Mouse (Mus musculus) hindbrain, embryonic 11.5 days (tissue): ENCODE results near the gene Nutm1. TPM values are rescaled to one million over a fixed set of nuclear protein-coding genes. Genes with fewer than 3 reads are reported as not detected.
"Not testable (repeated sequence)": the region's sequence is repeated elsewhere in the genome, so short reads cannot be mapped to it uniquely, and the experiment has no call there.

Experiments used
- ATAC-seq: fragments of 200-750 bp; cut with Nextera tagmentation; 2 replicates; pipeline ENCODE4 v1.8.0; 2017; ENCODE audit warnings: mild to moderate bottlenecking, moderate TSS enrichment, moderate library complexity; ENCODE audit not compliant: low FRiP score
- DNase-seq: peaks from one replicate; pipeline ENCODE4 v3.0.0-alpha.2; 2015; ENCODE audit warnings: low spot score
- H3K27ac ChIP-seq: fragments of 300-500 bp; sonication (generic); 2 replicates; pipeline ENCODE4 v1.5.1; 2014; ENCODE audit warnings: mild to moderate bottlenecking, low read depth, low read length
- H3K27me3 ChIP-seq: fragments of 300-500 bp; sonication (generic); 2 replicates; pipeline ENCODE4 v1.6.1; 2014; ENCODE audit warnings: mild to moderate bottlenecking, low read length, moderate library complexity, mixed read lengths; ENCODE audit not compliant: control insufficient read depth, insufficient read depth
- H3K36me3 ChIP-seq: fragments of 300-500 bp; sonication (generic); 2 replicates; pipeline ENCODE4 v1.6.1; 2014; ENCODE audit warnings: mild to moderate bottlenecking, low read length, moderate library complexity, mixed read lengths; ENCODE audit not compliant: control insufficient read depth, insufficient read depth
- H3K4me1 ChIP-seq: fragments of 300-500 bp; sonication (generic); replicated peaks from 2 replicates; pipeline ENCODE4 v1.6.1; 2014; ENCODE audit warnings: low read length, mixed read lengths; ENCODE audit not compliant: control insufficient read depth, insufficient read depth
- H3K4me2 ChIP-seq: fragments of 300-500 bp; sonication (generic); replicated peaks from 2 replicates; pipeline ENCODE4 v1.6.1; 2014; ENCODE audit warnings: mild to moderate bottlenecking, low read depth, low read length
- H3K4me3 ChIP-seq: fragments of 300-500 bp; sonication (generic); 2 replicates; pipeline ENCODE4 v1.5.1; 2014; ENCODE audit warnings: low read depth, low read length
- H3K9ac ChIP-seq: fragments of 300-500 bp; sonication (generic); 2 replicates; pipeline ENCODE4 v1.6.1; 2014; ENCODE audit warnings: low read depth, low read length
- H3K9me3 ChIP-seq: fragments of 300-500 bp; sonication (generic); 2 replicates; pipeline ENCODE4 v1.6.1; 2016; ENCODE audit warnings: low read length; ENCODE audit not compliant: control insufficient read depth
- WGBS: fragments of 180-500 bp; shearing (Covaris S2); extraction: QIAGEN DNeasy Blood & Tissue Kit; methylation state at CpG from one replicate; pipeline ENCODE4 v1.1.7; 2014; 5-methylcytosine and 5-hydroxymethylcytosine counted together
- polyA plus RNA-seq: library from polyadenylated mRNA; unstranded; fragments of >200 nt; fragmentation: Nextera tagmentation; extraction: Ambion mirVana; gene quantifications from 2 replicates; pipeline ENCODE4 v1.2.1, GENCODE M21; 2014

Nutm1 gene
- polyA plus RNA-seq = 0.05 and 0.07 TPM in 2 replicates

DNA sequence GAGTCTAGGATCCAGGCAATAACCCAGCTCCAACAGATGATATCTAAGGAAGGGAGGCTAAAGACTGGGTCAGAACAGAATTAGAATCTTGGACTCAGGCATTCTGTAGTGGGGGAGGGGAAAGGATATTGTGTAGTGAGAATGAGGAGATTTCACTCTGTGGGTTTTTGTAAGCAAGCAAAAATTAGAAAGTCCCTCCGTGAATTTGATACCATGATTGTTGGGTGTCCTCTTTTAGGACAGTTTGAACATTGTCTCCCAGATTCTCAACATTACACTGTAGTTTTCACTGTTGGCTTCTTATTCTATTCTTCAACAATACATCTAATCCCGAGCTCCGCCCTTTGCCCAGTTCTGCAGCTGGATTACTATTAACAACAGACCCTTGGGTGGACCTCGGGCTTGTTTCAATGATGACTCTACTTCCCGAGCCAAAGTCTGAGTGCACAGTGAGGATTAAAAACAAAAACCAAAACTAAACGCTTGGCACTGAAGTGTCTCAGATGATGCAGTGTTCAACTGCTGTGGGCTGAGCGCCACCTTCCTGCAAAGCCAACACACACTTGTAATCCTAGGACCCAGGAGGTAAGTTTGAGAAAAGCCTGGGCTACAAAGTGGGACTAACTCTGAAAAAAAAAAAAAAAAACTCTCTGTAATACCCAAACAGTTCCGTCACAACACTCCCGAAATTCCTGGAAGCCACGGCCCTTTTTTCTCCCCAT lies at the start of gene Nutm1:
Gene Nutm1, minus strand, starts transcription at position 51 of the 722 bp plus-strand sequence.
- Histone ChIP-seq H3K4me1 (no peaks in the 10 kb centered on the region), H3K4me2 (no peak within 1 kb of the TSS), H3K27me3 (no peaks in the 10 kb centered on the region), H3K36me3 (no peaks in the 10 kb centered on the region), H3K9ac (no peak within 1 kb of the TSS), H3K27ac (no peak within 1 kb of the TSS), H3K9me3 (no peaks in the 10 kb centered on the region), H3K4me3 (no peak within 1 kb of the TSS)
- ATAC-seq = no peak
- 75% methylated on average over 10 of the region's 10 CpGs for WGBS
- no peak for DNase-seq

- Histone ChIP-seq H3K4me1 (no peaks in the 10 kb centered on the region), H3K36me3 (no peaks in the 10 kb centered on the region), H3K27me3 (no peaks in the 10 kb centered on the region), H3K9ac (no peak overlapping the region), H3K9me3 (no peaks in the 10 kb centered on the region), H3K4me3 (no peak overlapping the region), H3K27ac (no peak overlapping the region), H3K4me2 (no peak overlapping the region)
- 97% methylated on average over 3 of the region's 3 CpGs for WGBS
- no peak for ATAC-seq
- no peak for DNase-seq
These were observed 49.6 kb upstream of the Nutm1 start for GRCm38 (mm10) chr2:112308671-112309070.

- Histone ChIP-seq H3K4me1 (no peaks in the 10 kb centered on the region), H3K27ac (no peak overlapping the region), H3K9ac (no peak overlapping the region), H3K4me3 (no peak overlapping the region), H3K4me2 (no peak overlapping the region), H3K36me3 (no peaks in the 10 kb centered on the region), H3K27me3 (no peaks in the 10 kb centered on the region), H3K9me3 (no peaks in the 10 kb centered on the region)
- 89% methylated on average over 4 of the region's 4 CpGs for WGBS
- ATAC-seq (no peak), DNase-seq (no peak)
These were observed 39.1 kb upstream of the Nutm1 start for GRCm38 (mm10) chr2:112298221-112298620.

DNA sequence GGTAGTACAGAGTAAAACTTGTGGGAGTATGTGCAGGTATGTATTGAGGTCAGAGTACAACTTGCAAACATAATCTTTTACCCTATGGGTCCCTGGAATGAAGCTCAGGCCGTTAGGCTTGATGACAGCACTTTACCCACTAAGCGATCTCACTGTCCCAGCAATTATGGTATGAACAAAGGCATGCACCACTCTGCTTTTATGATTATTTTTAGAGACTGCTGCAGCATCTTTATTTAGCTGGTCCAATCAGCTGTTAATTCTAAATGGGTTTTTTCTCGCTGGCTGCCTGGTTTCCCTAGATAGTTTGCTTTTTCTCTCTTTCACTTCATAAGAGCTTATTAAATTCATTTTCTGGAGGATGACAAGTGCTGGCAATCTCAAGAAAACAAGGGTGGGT lies 37.1 kb upstream of the Nutm1 start:
- Histone ChIP-seq H3K9ac (no peak overlapping the region), H3K4me3 (no peak overlapping the region), H3K9me3 (no peaks in the 10 kb centered on the region), H3K36me3 (no peaks in the 10 kb centered on the region), H3K27ac (no peak overlapping the region), H3K4me1 (no peaks in the 10 kb centered on the region), H3K4me2 (no peak overlapping the region), H3K27me3 (no peaks in the 10 kb centered on the region)
- ATAC-seq (no peak), DNase-seq (no peak)
- 92% methylated on average over 3 of the region's 3 CpGs for WGBS

- no peaks in the 10 kb centered on the region for H3K4me1 ChIP-seq
- no peaks in the 10 kb centered on the region for H3K27me3 ChIP-seq
- no peak overlapping the region for H3K4me2 ChIP-seq
- no peaks in the 10 kb centered on the region for H3K9me3 ChIP-seq
- ATAC-seq = no peak
- no peak for DNase-seq
- WGBS = 91% methylated on average over 2 of the region's 2 CpGs
- H3K4me3 ChIP-seq = no peak overlapping the region
- no peak overlapping the region for H3K27ac ChIP-seq
- H3K9ac ChIP-seq = no peak overlapping the region
- no peaks in the 10 kb centered on the region for H3K36me3 ChIP-seq
These were observed 33.7 kb upstream of the Nutm1 start for GRCm38 (mm10) chr2:112292823-112293222.

DNA sequence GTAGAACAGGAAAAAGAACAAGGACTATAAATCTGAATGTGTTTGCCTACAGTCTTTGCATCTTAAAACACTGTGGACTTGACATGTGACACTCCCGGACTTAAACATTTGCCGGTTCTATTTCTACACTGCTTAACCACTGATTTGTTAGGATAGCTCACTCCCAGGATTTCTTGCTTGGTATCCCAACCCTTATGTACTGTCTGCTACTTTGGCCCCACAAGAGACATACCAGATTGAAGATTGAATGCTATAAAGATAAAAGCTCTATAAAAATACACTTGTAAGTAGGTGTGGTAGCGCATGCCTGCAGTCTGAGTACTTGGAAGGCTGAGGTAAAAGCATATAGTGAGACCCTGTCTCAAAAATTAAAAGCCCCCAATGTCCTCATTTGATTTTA lies 30.4 kb upstream of the Nutm1 start:
- Histone ChIP-seq H3K4me2 (no peak overlapping the region), H3K9me3 (no peaks in the 10 kb centered on the region), H3K27me3 (no peaks in the 10 kb centered on the region), H3K4me1 (no peaks in the 10 kb centered on the region), H3K9ac (no peak overlapping the region), H3K27ac (no peak overlapping the region), H3K36me3 (no peaks in the 10 kb centered on the region), H3K4me3 (no peak overlapping the region)
- ATAC-seq = no peak
- WGBS = 98% methylated on average over 3 of the region's 3 CpGs
- no peak for DNase-seq

DNA sequence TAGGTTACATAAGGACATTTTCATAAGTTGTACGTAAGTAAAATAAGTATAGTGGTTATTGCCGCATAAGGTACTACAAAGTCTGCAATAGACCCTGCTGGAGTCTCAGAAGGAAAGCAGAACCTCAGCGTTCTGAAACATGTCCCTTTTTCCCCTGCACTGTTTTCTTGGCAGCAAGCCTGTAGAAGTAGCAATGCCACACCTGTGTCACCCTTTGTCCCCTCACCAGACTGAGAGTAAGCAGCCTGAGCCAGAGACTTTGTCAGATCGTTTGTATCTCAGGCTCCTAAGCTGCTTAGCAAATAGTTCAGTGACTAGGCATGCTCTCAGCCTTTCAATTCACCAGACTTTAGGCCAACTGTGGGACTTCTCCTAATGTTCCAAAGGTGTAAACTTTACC lies 28.0 kb upstream of the Nutm1 start:
- Histone ChIP-seq H3K36me3 (no peaks in the 10 kb centered on the region), H3K27me3 (no peaks in the 10 kb centered on the region), H3K9me3 (no peaks in the 10 kb centered on the region), H3K4me2 (no peak overlapping the region), H3K27ac (no peak overlapping the region), H3K4me3 (no peak overlapping the region), H3K9ac (no peak overlapping the region), H3K4me1 (no peaks in the 10 kb centered on the region)
- ATAC-seq = no peak
- WGBS = 75% methylated on average over 4 of the region's 4 CpGs
- DNase-seq = no peak

GRCm38 (mm10) chr2:112286062-112286461 lies 27.0 kb upstream of the Nutm1 start:
- WGBS = 94% methylated on average over 1 of the region's 1 CpGs
- not testable (repeated sequence) for H3K4me1 ChIP-seq, DNase-seq, H3K9ac ChIP-seq, H3K4me3 ChIP-seq, H3K27me3 ChIP-seq, H3K27ac ChIP-seq, H3K9me3 ChIP-seq, H3K36me3 ChIP-seq, H3K4me2 ChIP-seq, ATAC-seq

DNA sequence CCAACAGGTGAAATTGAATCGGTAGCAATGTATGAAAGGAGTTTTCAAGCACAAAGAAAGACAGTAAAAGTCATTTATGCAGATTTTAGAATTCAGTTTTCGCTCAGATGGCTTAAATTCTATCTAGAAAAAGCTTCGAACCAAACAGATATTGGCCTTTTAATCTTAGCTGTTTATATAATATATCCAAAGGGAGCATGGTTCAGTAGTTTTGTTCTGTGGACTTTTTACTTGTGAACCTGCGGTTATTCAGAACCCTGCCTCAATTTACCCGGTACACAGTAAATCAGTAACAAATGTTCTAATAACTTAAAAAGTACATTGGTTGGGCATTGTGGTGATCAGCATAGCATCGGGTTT lies 25.9 kb upstream of the Nutm1 start:
- peak overlapping the region; percentile 85 for H3K4me2 ChIP-seq
- H3K4me1 ChIP-seq = no peaks in the 10 kb centered on the region
- ATAC-seq = no peak
- H3K9me3 ChIP-seq = no peaks in the 10 kb centered on the region
- H3K9ac ChIP-seq = no peak overlapping the region
- WGBS = 63% methylated on average over 6 of the region's 6 CpGs
- H3K36me3 ChIP-seq = no peaks in the 10 kb centered on the region
- no peak overlapping the region for H3K27ac ChIP-seq
- no peaks in the 10 kb centered on the region for H3K27me3 ChIP-seq
- H3K4me3 ChIP-seq = peak overlapping the region; percentile 35
- no peak for DNase-seq
